Mouse (Mus musculus): ENCODE data around the gene Crb2.

Gene Crb2

GRCm38 (mm10) chr2:37797046-37797445 is 21.0 kb downstream of the Crb2 start:
- DNase-seq (ENCODE audit: low spot score in 2 of 2) = no peak

DNA sequence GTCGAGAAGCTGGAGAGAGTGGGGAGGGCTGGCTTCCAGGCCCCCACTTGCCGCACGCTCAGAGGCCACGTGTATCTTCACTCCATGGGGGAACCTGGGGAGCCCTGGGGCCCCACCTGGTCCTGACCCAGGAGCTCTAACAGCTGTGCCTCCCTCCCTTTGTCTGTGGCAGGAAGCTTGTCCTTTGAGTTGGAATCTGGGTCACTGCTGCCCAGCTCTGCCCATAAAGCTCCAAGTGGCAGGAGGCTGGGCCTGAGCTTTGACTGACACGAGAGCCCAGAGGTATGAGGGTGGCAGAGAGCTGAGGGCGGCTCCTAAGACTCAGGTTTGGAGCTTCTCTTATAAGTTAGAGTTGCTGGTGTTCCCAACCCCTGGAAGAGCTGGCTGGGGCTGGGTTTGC is 23.1 kb downstream of the Crb2 start:
- DNase-seq (ENCODE audit: low spot score in 2 of 2) = no peak

DNA sequence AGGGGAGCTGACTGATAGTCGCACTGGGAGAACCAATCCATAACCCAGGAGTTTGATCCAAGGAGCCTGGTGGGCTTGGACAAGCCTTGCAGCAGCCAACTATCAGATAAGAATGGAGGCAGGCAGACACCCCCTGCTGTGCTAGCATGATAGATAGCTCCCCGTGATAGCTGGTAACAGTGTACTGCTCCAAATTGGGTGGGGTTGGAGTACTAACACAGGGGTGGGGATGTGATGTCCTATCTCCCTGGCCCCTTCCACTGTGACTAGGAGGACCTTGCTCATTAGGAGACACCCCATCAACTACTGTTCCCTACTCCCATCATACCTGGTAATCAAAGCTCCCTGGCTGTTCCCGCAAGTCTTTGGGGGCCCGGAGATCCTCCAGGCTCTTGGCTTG is 25.6 kb downstream of the Crb2 start:
- DNase-seq (ENCODE audit: low spot score in 2 of 2) = no peak

DNA sequence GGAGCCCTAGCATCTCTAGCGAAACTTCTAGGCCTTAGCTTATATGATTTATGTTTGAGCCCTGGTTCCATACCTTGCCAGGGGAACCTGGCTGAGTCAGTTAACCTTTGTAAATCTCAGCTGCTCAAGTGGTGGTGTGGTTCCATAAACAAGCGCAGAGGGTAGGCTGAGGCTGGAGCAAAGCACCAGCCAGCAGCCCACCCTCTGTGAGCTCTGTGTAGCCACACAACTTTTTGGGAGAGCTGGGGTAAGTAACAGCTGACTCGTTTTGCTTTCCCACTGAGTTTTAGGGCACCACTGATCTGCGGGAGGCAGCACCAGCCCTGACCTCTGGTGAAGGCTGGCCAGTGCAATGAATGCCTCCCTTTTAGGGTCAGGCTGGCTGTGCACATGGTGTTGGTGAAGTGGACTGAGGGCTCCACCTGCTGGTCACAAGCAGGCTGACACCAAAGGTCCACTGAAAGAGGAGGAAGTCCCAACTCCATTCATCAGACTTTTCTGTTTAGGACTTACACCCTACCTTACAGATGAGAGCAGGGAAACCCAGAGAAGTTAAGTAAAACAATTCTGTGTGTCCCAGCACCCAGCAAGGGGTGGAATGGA is 26.7 kb downstream of the Crb2 start:
- DNase-seq (ENCODE audit: low spot score in 2 of 2) = peak in 1 of 2 experiments; percentile 59

DNA sequence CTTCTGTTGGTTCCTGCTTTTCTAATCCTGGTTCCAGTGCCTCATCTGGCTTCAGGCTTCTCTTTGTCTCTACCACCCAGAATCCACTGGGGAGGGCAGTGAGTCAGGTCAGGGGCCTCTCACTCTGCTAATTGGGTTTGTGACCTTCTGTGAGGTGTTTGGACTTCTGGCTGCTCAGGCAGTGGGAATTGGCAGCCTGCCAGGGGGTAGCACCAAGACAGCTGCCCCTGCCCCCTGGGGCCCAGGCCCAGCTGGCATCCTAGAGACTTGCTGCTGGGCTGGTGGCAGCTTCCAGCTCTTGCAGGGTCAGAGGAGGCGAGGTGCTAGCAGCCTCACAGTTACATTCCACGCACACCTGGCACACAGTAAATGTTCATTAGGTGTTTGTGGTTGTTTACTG is 35.6 kb downstream of the Crb2 start:
- DNase-seq (ENCODE audit: low spot score in 2 of 2) = no peak

GRCm38 (mm10) chr2:37812401-37812800 is 36.4 kb downstream of the Crb2 start:
- no peak for DNase-seq (ENCODE audit: low spot score in 2 of 2)

DNA sequence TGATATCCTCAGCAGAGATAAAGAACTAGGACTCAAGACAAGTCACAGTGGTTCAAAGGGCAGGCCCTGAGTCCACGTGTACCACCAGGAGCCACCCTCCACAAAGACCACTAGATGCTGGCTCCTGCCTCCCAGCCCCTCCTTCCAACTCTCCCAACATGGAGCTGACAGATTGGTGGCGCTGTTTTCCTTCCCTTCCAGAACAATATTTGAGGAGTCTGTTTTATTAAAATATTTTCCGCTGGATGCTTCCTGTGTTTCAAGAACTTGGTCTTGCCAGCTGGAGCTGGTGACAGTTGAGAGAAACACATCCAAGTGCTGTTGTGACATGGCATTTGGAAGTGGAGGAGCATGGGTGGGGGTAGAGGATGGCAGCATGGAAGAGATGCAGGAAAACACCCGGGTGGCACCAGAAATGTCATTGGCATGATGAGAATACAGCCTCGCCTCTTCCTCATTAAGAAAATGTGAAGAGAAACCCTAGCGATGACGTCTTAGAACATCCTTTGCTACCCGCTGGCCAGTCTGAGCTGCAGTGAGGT is 38.8 kb downstream of the Crb2 start:
- DNase-seq (ENCODE audit: low spot score in 2 of 2) = no peak

- peak in 1 of 2 experiments; percentile 74 for DNase-seq (ENCODE audit: low spot score in 2 of 2)
These were observed 39.6 kb downstream of the Crb2 start for GRCm38 (mm10) chr2:37815676-37816075.

DNA sequence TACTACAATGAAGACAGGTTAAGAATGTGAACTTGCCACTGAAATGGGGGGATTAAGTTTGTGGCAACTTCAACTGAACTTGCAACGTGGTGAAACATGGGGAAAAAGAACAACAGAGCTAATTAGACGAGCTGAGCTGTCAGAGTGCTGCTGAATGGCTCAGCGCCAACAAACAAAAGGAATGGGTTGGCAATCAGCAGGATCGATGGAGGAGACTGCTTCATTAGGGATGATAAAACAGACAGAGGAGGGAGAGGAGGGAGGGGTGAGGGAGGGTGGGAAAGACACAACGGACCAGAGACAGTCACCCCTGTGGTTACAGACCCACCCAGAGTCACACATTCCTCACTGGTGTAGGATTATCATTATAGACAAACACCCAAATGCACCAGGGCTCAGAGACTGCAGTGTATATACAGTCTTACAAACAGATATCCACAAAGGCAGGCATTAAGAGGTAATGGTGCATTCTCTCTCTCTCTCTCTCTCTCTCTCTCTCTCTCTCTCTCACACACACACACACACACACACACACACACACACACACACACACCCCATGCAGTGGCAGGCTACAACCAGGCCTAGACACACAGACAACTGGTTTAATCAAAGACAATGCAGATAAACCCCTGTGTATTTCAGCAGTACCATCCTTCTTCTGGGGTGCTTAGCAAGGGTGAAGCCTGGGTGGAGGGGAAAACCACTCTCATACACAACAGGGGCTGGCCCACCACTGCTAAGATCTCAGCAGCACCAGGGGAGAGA is 42.9 kb downstream of the Crb2 start:
- DNase-seq (ENCODE audit: low spot score in 2 of 2) = no peak

- DNase-seq (ENCODE audit: low spot score in 2 of 2) = no peak
These were observed 43.6 kb downstream of the Crb2 start for GRCm38 (mm10) chr2:37819526-37820152.

DNA sequence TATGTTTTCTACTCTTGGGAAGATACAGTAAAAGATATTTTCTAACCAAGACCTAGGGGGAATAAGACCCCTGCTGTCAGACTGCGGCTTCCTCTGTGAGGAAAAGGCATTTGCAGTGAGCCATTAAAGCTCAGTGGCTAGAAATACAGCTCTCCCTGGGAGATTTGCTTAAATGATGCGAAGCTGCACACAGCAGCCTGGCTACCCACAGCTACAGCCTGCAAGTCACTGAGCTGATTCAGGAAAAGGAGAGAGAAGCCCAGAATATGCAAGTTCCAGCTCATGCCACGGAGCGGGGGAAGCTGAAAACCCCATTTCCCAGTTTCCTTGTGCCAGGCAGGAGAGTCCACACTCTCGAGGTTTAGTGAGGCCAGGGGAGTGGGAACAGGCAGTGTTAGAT is 46.1 kb downstream of the Crb2 start:
- DNase-seq (ENCODE audit: low spot score in 2 of 2) = no peak

GRCm38 (mm10) chr2:37823826-37824225 is 47.8 kb downstream of the Crb2 start:
- DNase-seq (ENCODE audit: low spot score in 2 of 2) = no peak

DNA sequence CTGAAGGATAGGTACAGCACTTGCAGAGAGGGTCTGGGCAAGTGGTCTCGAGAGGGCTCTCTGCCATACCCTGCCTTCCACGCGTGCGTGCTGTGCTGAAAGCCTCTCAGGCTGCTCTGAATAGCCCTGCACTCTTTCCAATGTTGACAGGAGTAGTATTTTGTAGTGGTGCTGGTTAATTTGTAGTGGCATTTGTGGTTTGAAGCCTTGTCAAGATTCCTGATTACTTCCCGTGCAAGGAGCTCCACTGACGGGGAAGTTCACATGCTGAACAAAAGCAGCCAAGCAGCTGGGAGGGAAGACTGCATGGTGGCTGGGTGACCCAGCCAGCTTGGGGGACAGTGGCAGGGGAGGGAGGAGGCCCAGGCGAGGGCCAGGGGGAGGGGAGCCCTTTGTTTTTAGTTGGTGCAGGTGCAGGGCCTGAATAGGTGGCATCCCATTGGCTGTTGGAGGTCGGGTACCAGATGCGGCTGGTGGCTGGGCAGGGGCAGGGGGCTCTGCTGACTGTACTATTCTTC is 53.8 kb downstream of the Crb2 start:
- DNase-seq (ENCODE audit: low spot score in 2 of 2) = no peak

DNA sequence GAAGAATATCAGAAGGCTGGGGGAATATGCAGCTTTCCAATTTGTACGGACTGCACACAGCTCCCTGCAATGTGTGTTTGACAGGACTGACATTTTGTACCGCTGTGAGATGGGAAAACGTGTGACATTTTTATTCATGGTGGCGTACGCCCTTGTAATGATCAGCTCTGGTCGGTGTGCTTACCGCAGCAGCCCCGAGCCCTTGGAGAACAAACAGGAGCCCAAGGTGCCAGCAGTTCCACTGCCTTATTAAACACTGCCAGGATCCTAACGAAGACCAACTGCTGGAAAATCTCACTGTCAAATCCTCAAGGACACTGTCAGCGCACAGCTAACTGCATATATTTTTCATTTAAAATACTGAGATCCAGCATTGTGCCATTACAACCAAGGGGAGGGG is 56.2 kb downstream of the Crb2 start:
- DNase-seq (ENCODE audit: low spot score in 2 of 2) = no peak

- DNase-seq (ENCODE audit: low spot score in 2 of 2) = no peak
These were observed 60.9 kb downstream of the Crb2 start for GRCm38 (mm10) chr2:37836926-37837325.

DNA sequence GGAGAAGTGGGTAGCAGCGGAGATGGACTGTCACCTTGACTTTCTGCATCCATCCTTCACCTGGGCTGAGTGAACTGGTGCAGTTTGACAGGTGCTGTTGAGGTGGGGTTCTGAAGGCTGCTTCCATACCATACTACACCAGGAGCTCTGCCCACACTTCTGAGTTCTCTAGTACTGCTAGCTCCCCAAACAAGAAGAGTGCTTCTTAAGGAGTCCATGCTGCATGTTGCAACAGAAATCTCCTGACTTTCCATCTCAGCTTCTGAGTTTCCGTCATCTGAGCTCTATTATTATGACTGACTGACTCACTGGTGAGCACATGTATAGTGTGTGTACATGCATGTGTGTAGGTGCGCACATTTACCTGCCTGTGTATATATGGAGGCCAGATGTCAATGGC is 61.5 kb downstream of the Crb2 start:
- DNase-seq (ENCODE audit: low spot score in 2 of 2) = no peak

- DNase-seq (ENCODE audit: low spot score in 2 of 2) = no peak
These were observed 62.3 kb downstream of the Crb2 start for GRCm38 (mm10) chr2:37838202-37838984.

DNA sequence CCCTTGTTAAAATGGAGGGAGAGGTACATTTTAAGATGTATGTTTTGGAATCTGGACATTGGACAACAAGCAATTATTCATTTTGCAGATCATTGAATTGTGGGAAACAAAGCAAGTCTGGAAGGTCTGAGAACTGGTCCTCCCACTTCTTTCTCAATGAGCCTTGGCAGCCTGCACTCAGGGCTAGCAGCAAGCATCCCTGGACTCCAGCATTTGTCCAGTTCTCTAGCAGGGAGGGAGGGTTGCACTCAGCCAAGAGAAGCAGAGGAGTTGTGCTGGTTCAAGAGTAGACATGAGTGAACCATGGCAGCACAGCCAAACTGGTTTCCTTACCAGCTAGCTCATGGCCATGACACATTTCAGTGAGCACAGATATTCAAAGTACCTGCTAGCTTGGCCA is 63.9 kb downstream of the Crb2 start:
- DNase-seq (ENCODE audit: low spot score in 2 of 2) = no peak

GRCm38 (mm10) chr2:37842151-37842569 is 66.1 kb downstream of the Crb2 start:
- no peak for DNase-seq (ENCODE audit: low spot score in 2 of 2)

DNA sequence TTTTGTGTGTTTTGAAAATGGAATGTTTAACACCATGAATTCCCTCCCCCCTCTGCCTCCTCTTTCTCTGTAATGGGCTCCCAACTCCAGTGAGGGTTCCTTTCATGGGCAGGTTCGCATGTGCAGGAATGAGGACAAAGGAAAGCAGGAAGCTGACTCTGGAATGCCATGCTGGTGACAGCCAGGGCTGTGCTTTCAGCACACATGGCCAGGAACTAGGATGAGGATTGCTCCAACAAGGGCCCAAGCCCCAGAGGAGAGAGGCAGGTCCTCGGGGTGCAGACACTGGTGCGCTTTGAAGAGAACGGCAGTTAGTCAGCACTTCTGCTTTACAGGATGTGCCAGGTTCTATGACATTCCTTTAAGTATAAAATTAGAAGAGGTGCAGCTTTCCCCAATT is 66.7 kb downstream of the Crb2 start:
- DNase-seq (ENCODE audit: low spot score in 2 of 2) = peak in 1 of 2 experiments; percentile 20
